Mouse (Mus musculus): ENCODE measurements around the gene Strn4. TPM values are rescaled to one million over a fixed set of nuclear protein-coding genes. Genes with fewer than 3 reads are reported as not detected.

Strn4 gene
- polyA plus RNA-seq, 1 experiment from 2014 or later = 101 TPM

DNA sequence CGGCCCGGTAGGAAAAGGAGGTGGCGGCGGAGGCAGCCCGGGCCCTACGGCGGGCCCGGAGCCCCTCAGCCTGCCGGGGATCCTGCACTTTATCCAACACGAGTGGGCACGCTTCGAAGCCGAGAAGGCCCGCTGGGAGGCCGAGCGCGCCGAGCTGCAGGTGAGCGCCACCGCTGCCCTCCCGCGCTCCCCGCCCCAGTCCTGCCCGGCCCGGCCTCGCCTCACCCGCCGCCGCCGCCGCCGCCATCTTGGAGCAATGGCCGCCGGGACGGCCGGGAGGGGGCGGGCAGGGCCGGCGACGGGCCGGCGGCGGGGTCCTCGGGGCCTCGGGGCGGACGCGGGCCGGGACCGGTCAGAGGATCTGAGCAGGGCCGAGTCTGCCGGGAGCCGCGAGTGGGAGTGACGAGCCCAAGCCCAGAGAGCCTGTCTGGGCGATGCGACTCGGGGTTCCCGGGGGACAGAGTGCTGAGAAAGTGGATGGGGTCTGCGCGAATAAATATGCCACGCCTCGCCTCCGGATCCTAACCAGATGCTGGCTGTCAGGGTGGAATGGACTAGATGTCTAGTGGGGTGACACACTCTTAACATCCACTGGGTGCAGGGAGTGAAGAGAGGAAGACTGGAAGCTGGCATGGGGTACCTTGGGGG lies 910 bp downstream of the Strn4 start, which contains the start of gene Fkrp:
TSS of gene Fkrp (minus strand) at position 258 of the 648 bp plus-strand sequence.
- H3K27ac ChIP-seq = peak within 1 kb of the TSS; percentile 100
- no peaks in the 10 kb centered on the region for H3K9me3 ChIP-seq
- H3K36me3 ChIP-seq = peaks cover 22% of the 10 kb centered on the region
- no peak for DNase-seq (ENCODE audit: low spot score)
- peaks cover 18% of the 10 kb centered on the region for H3K27me3 ChIP-seq (ENCODE audit: insufficient read depth, poor library complexity, severe bottlenecking)
- H3K4me3 ChIP-seq = peak within 1 kb of the TSS; percentile 100
- peaks cover 57% of the 10 kb centered on the region for H3K4me1 ChIP-seq
- WGBS = under 1% methylated on average over 64 of the region's 64 CpGs

DNA sequence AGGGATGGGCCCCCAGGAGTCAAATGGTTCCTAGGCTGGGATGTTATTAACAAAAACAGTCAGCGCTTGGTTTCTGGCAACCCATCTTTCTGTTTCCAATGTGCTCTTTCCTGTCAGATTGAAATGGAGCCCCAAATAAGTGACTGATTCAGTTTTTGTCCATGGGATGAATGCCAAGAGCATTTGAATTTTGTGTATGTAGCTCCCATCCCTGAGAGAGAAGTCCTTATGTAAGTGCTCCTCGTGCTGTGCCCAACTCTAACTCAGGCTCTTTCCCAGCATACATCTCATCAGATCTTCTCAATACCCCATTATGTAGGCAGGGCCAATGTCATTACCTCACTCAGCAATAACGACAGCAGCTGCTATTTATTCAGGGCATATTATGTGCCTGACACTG lies 2.0 kb downstream of the Strn4 start:
- peaks cover 28% of the 10 kb centered on the region for H3K36me3 ChIP-seq
- no peak for DNase-seq (ENCODE audit: low spot score)
- H3K4me3 ChIP-seq = peak overlapping the region; percentile 100
- H3K9me3 ChIP-seq = no peaks in the 10 kb centered on the region
- H3K27ac ChIP-seq = no peak overlapping the region
- peaks cover 7% of the 10 kb centered on the region; the same call in 1 of the 2 replicates for H3K27me3 ChIP-seq (ENCODE audit: insufficient read depth, poor library complexity, severe bottlenecking)
- 72% methylated on average over 3 of the region's 3 CpGs for WGBS
- peaks cover 63% of the 10 kb centered on the region for H3K4me1 ChIP-seq

DNA sequence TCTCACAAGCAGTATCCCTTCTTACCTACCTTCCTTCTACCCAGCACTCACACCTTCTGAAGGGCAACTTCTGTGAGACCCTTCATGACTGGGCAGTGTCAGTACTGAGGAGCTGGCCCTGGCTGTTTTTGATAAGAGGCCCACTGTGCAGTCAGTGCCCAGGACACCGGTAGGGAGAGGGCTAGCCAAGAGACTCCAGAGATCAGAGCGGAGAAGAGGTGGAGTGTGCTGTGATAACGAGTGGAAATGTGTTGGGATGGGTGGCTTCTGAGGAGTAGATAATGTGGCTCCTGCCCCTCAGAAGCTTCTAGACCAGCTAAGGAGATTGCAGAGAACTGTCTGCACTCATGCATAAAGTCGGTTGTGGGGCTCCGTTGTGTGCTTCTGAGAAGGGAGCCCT lies 4.1 kb downstream of the Strn4 start:
- Histone ChIP-seq H3K27me3 (ENCODE audit: insufficient read depth, poor library complexity, severe bottlenecking) (no peaks in the 10 kb centered on the region), H3K4me3 (no peak overlapping the region), H3K9me3 (no peaks in the 10 kb centered on the region), H3K36me3 (peaks cover 29% of the 10 kb centered on the region), H3K4me1 (peaks cover 78% of the 10 kb centered on the region), H3K27ac (peak overlapping the region; percentile 10)
- no peak for DNase-seq (ENCODE audit: low spot score)
- WGBS = 40% methylated on average over 5 of the region's 5 CpGs

DNA sequence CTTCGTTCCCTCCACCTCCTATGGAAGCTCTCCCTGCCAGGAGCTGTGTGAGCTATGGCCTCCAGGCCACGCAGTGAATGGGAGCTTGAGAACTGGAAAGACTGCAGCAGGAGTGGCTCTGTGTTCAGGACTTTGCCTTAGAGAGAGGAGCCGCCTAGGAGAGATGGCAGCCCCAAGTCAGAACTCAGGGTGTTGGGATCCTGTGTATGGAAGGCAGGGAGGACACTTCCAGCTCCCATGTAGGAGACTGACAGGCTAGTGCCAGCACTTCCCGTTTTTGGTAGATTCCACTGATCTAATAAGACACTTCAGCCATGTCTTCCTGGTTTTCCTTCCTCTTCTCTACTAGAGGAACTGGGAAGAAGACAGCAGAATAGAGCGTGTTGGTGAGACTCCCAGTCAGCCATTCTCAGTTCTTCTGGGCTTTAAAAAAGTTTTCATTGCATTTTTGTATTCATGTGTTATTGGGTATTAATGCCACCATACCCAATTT lies 4.6 kb downstream of the Strn4 start:
- Histone ChIP-seq H3K4me3 (no peak overlapping the region), H3K9me3 (no peaks in the 10 kb centered on the region), H3K27ac (peak overlapping the region; percentile 10), H3K27me3 (ENCODE audit: insufficient read depth, poor library complexity, severe bottlenecking) (no peaks in the 10 kb centered on the region), H3K36me3 (peaks cover 34% of the 10 kb centered on the region), H3K4me1 (peaks cover 77% of the 10 kb centered on the region)
- no peak for DNase-seq (ENCODE audit: low spot score)
- WGBS = 60% methylated on average over 5 of the region's 5 CpGs

DNA sequence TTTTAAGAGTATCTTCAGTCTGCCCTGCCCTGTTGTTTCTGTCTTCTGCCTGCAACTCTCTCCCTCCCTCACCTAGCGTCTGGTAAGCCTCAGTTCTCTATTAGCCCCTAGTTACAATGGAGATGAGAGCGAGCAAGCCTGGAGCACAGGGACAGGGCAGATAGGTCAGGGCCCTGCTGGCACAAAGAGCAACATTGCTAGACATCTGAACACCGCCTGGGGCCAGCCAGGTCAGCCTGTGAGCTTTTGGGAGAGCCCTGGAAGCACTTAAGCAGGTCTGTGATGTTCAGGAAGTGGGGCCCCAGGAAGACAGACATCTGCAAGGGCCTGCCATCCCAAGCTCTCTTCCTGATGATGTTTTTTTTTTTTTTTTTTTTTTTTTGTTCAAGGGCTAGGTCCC lies 5.4 kb downstream of the Strn4 start:
- Histone ChIP-seq H3K4me1 (peaks cover 75% of the 10 kb centered on the region), H3K36me3 (peaks cover 42% of the 10 kb centered on the region), H3K27ac (peak overlapping the region; percentile 67; the same call in 1 of the 2 replicates), H3K4me3 (no peak overlapping the region), H3K27me3 (ENCODE audit: insufficient read depth, poor library complexity, severe bottlenecking) (no peaks in the 10 kb centered on the region), H3K9me3 (no peaks in the 10 kb centered on the region)
- DNase-seq (ENCODE audit: low spot score) = no peak
- WGBS = 31% methylated on average over 3 of the region's 3 CpGs

DNA sequence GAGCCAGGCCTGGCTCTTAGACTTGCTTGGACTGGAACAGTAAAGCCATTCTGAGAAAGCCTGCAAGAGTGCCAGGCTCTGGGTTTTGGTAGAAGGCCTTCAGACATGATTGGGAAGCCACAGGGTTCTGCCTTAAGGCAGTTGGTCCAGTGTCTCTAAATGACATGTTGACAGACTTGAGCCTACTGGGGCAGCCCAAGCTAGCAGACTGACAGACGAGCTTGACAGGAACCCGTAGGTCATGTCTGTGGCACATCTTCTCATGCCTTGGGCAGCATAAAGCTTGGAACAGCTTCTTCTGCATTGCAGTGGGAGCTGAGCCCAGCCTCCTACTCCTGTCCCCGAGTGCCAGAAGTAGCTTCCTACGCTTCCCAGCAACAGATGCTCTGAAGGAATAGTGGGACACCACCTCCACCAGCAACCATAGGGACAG lies 6.0 kb downstream of the Strn4 start:
- Histone ChIP-seq H3K27me3 (ENCODE audit: insufficient read depth, poor library complexity, severe bottlenecking) (no peaks in the 10 kb centered on the region), H3K36me3 (peaks cover 47% of the 10 kb centered on the region)
- WGBS = 75% methylated on average over 4 of the region's 4 CpGs

DNA sequence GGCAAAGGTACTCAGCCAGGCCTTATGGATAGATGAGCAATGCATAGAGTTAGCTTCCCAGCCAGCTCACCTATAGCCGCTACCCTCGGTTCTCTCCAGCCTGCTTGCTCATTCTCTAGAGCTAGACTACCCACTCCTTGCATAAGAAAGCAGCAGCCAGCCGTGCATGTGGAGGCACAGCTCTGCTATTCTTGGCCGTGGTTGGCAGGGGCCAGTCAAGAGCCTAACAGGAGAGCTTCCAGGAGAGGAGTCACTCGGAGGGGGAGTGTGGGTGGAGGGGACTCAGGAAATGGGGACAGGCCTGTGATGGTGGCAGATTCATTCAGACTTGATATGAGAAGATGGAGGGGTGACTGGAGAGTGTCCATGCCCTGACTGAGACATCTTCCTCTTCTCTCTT lies 8.0 kb downstream of the Strn4 start:
- peaks cover 64% of the 10 kb centered on the region for H3K4me1 ChIP-seq
- 48% methylated on average over 5 of the region's 5 CpGs for WGBS
- H3K27ac ChIP-seq = peak overlapping the region; percentile 30; the same call in 1 of the 2 replicates
- 0 out of 2 replicates have a peak overlapping the region, but pooled peaks have one; percentile 4 for H3K4me3 ChIP-seq
- no peaks in the 10 kb centered on the region for H3K27me3 ChIP-seq (ENCODE audit: insufficient read depth, poor library complexity, severe bottlenecking)
- DNase-seq (ENCODE audit: low spot score) = no peak
- no peaks in the 10 kb centered on the region for H3K9me3 ChIP-seq
- peaks cover 66% of the 10 kb centered on the region for H3K36me3 ChIP-seq

More for the DNA sequence above, 6.0 kb downstream of the Strn4 start:
- Histone ChIP-seq H3K4me3 (no peak overlapping the region), H3K9me3 (no peaks in the 10 kb centered on the region), H3K27ac (no peak overlapping the region), H3K4me1 (peaks cover 80% of the 10 kb centered on the region)
- DNase-seq (ENCODE audit: low spot score) = no peak

DNA sequence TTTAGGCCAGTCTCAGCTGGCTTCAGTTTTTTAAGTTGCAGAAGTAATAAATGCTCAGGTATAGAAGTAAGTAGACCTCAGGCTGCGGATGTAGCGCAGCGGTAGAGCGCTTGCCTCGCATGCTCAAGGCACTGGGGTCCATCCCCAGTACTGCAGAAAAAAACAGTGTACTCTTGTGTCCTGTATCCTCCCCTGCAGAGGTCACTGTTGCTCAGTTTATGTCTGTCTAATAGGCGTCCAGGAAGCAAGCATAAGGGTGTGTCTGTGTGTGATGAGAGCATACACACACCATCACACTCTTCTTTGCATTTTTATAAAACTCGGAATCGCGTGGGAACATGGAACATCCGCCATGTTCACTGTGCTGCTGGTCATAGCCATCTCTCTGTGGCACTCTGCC lies 10.1 kb downstream of the Strn4 start:
- Histone ChIP-seq H3K4me3 (no peak overlapping the region), H3K9me3 (no peaks in the 10 kb centered on the region), H3K4me1 (peaks cover 45% of the 10 kb centered on the region), H3K36me3 (peaks cover 86% of the 10 kb centered on the region), H3K27me3 (ENCODE audit: insufficient read depth, poor library complexity, severe bottlenecking) (no peaks in the 10 kb centered on the region), H3K27ac (no peak overlapping the region)
- DNase-seq (ENCODE audit: low spot score) = no peak
- 81% methylated on average over 10 of the region's 10 CpGs for WGBS

DNA sequence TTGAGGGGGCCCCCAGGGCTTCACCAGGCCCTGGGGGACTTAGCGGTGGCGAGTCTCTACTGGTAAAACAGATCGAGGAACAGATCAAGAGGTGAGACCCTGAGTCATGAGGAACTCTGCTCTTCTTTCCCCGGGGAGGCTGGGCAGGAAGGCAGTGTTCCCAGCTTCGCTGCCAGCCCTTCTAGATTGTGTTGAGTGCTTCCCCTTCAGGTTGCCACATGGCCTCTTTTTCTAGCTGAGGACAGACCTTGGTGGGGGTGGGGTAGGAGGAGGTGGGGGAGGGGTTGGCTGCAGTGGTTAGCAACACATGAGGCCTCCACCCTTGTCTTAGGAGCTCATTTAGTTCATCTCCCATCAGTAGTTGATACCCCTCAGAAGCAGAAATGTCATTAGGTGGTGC lies 10.9 kb downstream of the Strn4 start:
- no peak for DNase-seq (ENCODE audit: low spot score)
- Histone ChIP-seq H3K4me3 (no peak overlapping the region), H3K27ac (0 out of 2 replicates have a peak overlapping the region, but pooled peaks have one; percentile 31), H3K4me1 (peaks cover 37% of the 10 kb centered on the region), H3K9me3 (no peaks in the 10 kb centered on the region), H3K27me3 (ENCODE audit: insufficient read depth, poor library complexity, severe bottlenecking) (no peaks in the 10 kb centered on the region), H3K36me3 (peaks cover 94% of the 10 kb centered on the region)
- WGBS = 58% methylated on average over 5 of the region's 5 CpGs

DNA sequence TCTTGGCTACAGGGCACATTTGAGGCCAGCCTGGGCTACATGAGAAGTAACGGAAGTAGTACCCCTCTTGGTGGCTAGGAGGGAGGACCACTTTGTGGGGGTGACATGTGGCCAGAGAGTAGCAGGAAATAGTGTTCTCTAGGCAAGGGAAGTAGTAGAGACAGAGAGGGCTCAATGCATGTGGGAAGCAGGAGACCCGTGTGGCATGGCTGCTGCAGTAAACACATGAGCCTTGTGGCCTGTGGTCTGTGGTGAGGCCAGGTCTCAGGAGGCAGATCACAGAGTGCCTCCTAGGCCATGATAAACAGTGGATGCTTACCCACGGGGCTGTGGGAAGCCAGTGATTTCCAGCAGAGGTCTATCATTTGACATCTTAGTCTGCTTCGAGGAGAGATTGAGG lies 11.6 kb downstream of the Strn4 start:
- Histone ChIP-seq H3K4me3 (no peak overlapping the region), H3K36me3 (peaks cover 99% of the 10 kb centered on the region), H3K9me3 (no peaks in the 10 kb centered on the region), H3K4me1 (peaks cover 30% of the 10 kb centered on the region), H3K27ac (no peak overlapping the region), H3K27me3 (ENCODE audit: insufficient read depth, poor library complexity, severe bottlenecking) (no peaks in the 10 kb centered on the region)
- 81% methylated on average over 4 of the region's 4 CpGs for WGBS
- DNase-seq (ENCODE audit: low spot score) = no peak

DNA sequence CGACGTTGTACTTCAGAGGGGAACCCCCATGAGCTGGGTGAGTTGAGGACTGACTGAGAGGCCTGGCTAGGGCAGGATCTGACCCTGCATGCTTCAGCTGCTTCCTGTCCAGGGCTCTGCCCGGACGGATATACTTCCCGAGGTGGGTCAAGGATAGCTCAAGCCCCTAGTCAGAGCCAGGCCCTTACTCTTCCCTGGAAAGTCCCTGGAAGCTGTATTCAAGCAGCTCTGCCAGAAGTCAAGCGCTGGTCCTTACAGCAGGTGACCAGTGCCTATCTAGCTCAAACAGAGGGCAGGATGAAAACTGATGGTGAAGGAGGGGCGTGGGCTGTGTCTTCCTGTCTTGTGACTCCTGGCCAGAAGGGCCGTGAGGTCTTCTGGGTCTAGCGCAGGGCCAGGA lies 14.8 kb downstream of the Strn4 start:
- DNase-seq (ENCODE audit: low spot score) = no peak
- peaks cover 10% of the 10 kb centered on the region for H3K4me1 ChIP-seq
- no peaks in the 10 kb centered on the region for H3K9me3 ChIP-seq
- no peaks in the 10 kb centered on the region for H3K27me3 ChIP-seq (ENCODE audit: insufficient read depth, poor library complexity, severe bottlenecking)
- H3K4me3 ChIP-seq = no peak overlapping the region
- WGBS = 81% methylated on average over 9 of the region's 9 CpGs
- no peak overlapping the region for H3K27ac ChIP-seq
- H3K36me3 ChIP-seq = peaks cover 98% of the 10 kb centered on the region

DNA sequence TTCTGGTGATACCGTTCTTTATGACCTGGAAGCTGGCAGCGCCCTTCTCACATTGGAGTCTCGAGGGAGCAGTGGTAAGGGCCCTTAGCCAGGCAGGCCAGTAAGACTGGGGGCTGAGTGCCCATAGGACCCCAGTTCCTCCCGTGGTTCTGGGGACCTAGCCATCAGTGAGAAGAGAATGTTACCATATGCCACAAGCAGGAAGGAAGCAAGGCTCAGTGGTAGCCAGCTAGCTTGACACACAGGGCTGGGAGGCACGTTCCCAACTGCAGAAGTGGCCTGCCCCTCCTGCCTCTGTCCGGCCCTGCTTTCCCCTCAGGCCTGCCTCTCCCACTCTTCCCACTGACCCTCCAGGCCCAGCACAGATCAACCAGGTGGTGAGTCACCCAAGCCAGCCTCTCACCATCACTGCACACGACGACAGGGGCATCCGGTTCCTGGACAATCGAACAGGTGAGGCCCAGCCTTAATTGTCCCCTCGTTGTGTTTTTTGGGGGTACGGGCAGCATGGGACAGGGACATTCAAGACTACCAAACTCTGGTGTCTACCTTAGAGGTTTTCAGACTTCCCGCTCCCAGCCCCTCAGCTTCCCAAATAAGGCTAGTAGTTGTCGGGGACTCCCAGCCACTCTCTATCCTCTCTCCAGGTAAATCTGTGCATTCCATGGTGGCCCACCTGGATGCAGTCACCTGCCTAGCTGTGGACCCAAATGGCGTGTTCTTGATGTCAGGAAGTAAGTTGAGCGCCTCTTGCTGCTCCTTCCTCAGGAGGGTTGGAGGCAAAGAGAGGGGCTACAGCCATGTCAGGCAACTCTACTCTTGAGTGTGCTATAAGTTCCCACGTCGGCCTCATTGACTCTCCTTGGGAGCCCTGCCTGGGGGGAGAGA lies 22.5 kb downstream of the Strn4 start:
- Histone ChIP-seq H3K27ac (no peak overlapping the region), H3K36me3 (peaks cover 74% of the 10 kb centered on the region)
- 88% methylated on average over 18 of the region's 18 CpGs for WGBS

More for the DNA sequence above, 22.5 kb downstream of the Strn4 start:
- H3K27me3 ChIP-seq (ENCODE audit: insufficient read depth, poor library complexity, severe bottlenecking) = no peaks in the 10 kb centered on the region
- no peaks in the 10 kb centered on the region for H3K9me3 ChIP-seq
- peaks cover 20% of the 10 kb centered on the region for H3K4me1 ChIP-seq
- H3K4me3 ChIP-seq = no peak overlapping the region
- DNase-seq (ENCODE audit: low spot score) = no peak
